Mouse (Mus musculus) C2C12 (cell line): ENCODE measurements at regions not wholly inside any gene's neighbourhood (a gene's known extent, or its start where the extent isn't known, plus 50 kb on each side); places are given as distances from the start of the nearest gene placed in this dataset.

ENCODE experiments used
- H3K27me3 ChIP-seq: one replicate; pipeline ENCODE4 v1.6.1; 2011; ENCODE audit not compliant: control insufficient read depth, insufficient read depth, insufficient read length
- H3K36me3 ChIP-seq: one replicate; pipeline ENCODE4 v1.6.1; 2011; ENCODE audit not compliant: control insufficient read depth, insufficient read depth
- H3K4me3 ChIP-seq: one replicate; pipeline ENCODE4 v1.5.1; 2011; ENCODE audit warnings: mild to moderate bottlenecking, control low read depth; ENCODE audit not compliant: poor library complexity, insufficient read depth, severe bottlenecking
- H3K79me2 ChIP-seq: one replicate; pipeline ENCODE4 v1.6.1; 2011; ENCODE audit not compliant: control insufficient read depth, insufficient read depth
- H3K79me3 ChIP-seq: one replicate; pipeline ENCODE4 v1.6.1; 2011; ENCODE audit warnings: low read depth, control low read depth
- H3ac ChIP-seq: one replicate; pipeline ENCODE3; 2011; ENCODE audit warnings: low read depth; ENCODE audit not compliant: control insufficient read depth, insufficient read length
- CEBPB ChIP-seq: IDR thresholded peaks from one replicate; pipeline ENCODE4 v1.6.1; 2011; ENCODE audit warnings: low read depth, mild to moderate bottlenecking, control low read depth, moderate library complexity
- CTCF ChIP-seq: IDR thresholded peaks from one replicate; pipeline ENCODE4 v1.5.1; 2011; ENCODE audit not compliant: control insufficient read depth, insufficient read depth, insufficient read length
- FOSL1 ChIP-seq: IDR thresholded peaks from one replicate; pipeline ENCODE4 v1.8.0; 2011; ENCODE audit warnings: mild to moderate bottlenecking, low read length; ENCODE audit not compliant: poor library complexity, insufficient read depth, severe bottlenecking
- MAX ChIP-seq: IDR thresholded peaks from one replicate; pipeline ENCODE4 v1.6.1; 2011; ENCODE audit warnings: mild to moderate bottlenecking, control low read depth
- MYOD1 ChIP-seq: IDR thresholded peaks from one replicate; pipeline ENCODE4 v1.6.1; 2011; ENCODE audit warnings: low read depth; ENCODE audit not compliant: control insufficient read depth, insufficient read length
- MYOG ChIP-seq: IDR thresholded peaks from one replicate; pipeline ENCODE4 v1.6.1; 2011; ENCODE audit not compliant: control insufficient read depth, insufficient read length; ENCODE audit errors: extremely low read depth
- USF1 ChIP-seq: IDR thresholded peaks from one replicate; pipeline ENCODE4 v1.6.1; 2011; ENCODE audit warnings: low read depth, mild to moderate bottlenecking, control low read depth, moderate library complexity

DNA sequence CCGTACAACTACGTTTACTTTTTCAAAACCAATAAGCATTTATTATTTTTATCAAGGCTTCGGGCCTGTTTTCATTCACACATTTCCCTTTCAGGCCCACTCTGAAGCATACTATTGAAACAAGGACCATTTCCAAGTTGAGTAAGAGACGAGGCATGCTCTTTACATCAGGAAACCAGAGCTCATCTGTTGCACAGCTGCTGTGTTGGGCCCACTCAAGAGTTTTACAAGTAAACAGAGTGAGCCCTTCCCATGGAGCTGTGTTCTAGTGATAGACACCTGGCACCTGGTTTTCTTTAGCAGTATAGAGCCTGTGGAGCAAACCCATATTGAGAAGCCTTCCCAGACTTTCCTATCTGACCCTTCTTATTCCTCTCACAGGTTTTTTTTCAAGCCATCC is 363.5 kb downstream of the Ptprc start:
- no peaks in the 10 kb centered on the region for H3K79me2 ChIP-seq

GRCm38 (mm10) chr1:137806742-137807141 is 368.8 kb downstream of the Ptprc start:
- Histone ChIP-seq H3K79me3 (no peaks in the 10 kb centered on the region), H3K79me2 (no peaks in the 10 kb centered on the region), H3ac (no peak overlapping the region), H3K4me3 (no peak overlapping the region), H3K27me3 (no peaks in the 10 kb centered on the region), H3K36me3 (no peaks in the 10 kb centered on the region)
- TF ChIP-seq CEBPB (no peak), USF1 (no peak), FOSL1 (no peak), MAX (no peak), CTCF (no peak), MYOG (no peak)

More for the DNA sequence above, 363.5 kb downstream of the Ptprc start:
- Histone ChIP-seq H3K79me3 (no peaks in the 10 kb centered on the region), H3K36me3 (no peaks in the 10 kb centered on the region), H3ac (no peak overlapping the region), H3K4me3 (no peak overlapping the region), H3K27me3 (no peaks in the 10 kb centered on the region)
- no peak for TF ChIP-seq MYOG

GRCm38 (mm10) chr1:137806252-137806651 is 369.3 kb downstream of the Ptprc start:
- H3K4me3 ChIP-seq = no peak overlapping the region
- H3K79me3 ChIP-seq = no peaks in the 10 kb centered on the region
- no peak overlapping the region for H3ac ChIP-seq
- H3K79me2 ChIP-seq = no peaks in the 10 kb centered on the region
- H3K36me3 ChIP-seq = no peaks in the 10 kb centered on the region
- no peak for TF ChIP-seq CTCF
- H3K27me3 ChIP-seq = no peaks in the 10 kb centered on the region

GRCm38 (mm10) chr1:137802119-137802518 is 373.4 kb downstream of the Ptprc start:
- no peak overlapping the region for H3ac ChIP-seq
- no peaks in the 10 kb centered on the region for H3K79me3 ChIP-seq
- TF ChIP-seq USF1 = no peak
- no peak for TF ChIP-seq MYOD1
- no peak for TF ChIP-seq MAX
- no peak for TF ChIP-seq CEBPB
- TF ChIP-seq MYOG = no peak
- no peak for TF ChIP-seq FOSL1

DNA sequence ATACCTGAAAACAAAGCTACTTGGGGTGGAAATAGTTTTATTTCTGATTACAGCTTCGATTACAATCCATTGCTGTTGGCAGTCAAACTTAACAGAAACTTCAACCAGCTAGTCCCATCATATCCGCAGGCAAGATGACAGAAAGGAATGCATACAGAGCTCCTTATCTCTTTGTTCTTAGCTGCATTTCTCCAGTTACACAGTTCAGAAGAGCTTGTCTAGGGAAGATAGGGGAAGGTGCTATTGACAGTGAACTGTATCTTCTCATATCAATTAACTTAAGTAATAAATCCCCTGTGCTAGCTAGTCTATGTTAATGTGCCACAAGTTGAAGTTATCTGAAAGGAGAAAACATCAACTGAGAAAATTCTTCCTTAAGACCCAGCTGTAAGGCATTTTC is 374.8 kb downstream of the Ptprc start:
- no peaks in the 10 kb centered on the region for H3K79me2 ChIP-seq
- no peak overlapping the region for H3ac ChIP-seq
- H3K27me3 ChIP-seq = no peaks in the 10 kb centered on the region
- H3K79me3 ChIP-seq = no peaks in the 10 kb centered on the region
- H3K36me3 ChIP-seq = no peaks in the 10 kb centered on the region
- TF ChIP-seq MYOD1 (no peak), FOSL1 (no peak), CTCF (no peak), CEBPB (no peak), MYOG (no peak)
- H3K4me3 ChIP-seq = no peak overlapping the region

More at GRCm38 (mm10) chr1:137802119-137802518, 373.4 kb downstream of the Ptprc start:
- no peaks in the 10 kb centered on the region for H3K27me3 ChIP-seq
- no peaks in the 10 kb centered on the region for H3K36me3 ChIP-seq
- no peak overlapping the region for H3K4me3 ChIP-seq
- H3K79me2 ChIP-seq = no peaks in the 10 kb centered on the region

DNA sequence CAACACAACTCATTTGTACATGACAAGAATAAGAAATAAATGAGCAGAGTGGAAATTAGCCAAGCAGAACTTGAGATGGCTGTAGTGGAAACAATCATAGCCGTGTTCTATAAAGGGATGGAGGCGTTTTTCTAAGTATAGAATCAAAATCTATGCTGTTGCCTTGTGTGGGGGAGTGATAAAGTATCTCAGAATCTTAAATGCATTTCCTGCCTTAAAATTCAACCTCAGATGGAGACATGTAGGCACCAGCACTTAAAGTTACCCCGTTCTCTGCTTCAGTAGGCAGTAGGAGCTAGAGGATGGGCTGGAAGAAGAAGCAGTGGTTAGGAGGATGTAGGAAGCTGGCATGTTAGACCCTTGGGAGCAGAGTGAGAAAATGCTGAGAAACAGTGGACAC is 386.7 kb downstream of the Ptprc start:
- TF ChIP-seq FOSL1 (no peak), MYOG (no peak), USF1 (no peak), MYOD1 (no peak), CEBPB (no peak), CTCF (no peak), MAX (no peak)
- H3K79me3 ChIP-seq = no peaks in the 10 kb centered on the region
- no peak overlapping the region for H3ac ChIP-seq
- no peak overlapping the region for H3K4me3 ChIP-seq
- H3K27me3 ChIP-seq = no peaks in the 10 kb centered on the region
- H3K36me3 ChIP-seq = no peaks in the 10 kb centered on the region
- no peaks in the 10 kb centered on the region for H3K79me2 ChIP-seq
